ENCODE assay signal across 8 mouse cellular contexts in the genomic region with DNA sequence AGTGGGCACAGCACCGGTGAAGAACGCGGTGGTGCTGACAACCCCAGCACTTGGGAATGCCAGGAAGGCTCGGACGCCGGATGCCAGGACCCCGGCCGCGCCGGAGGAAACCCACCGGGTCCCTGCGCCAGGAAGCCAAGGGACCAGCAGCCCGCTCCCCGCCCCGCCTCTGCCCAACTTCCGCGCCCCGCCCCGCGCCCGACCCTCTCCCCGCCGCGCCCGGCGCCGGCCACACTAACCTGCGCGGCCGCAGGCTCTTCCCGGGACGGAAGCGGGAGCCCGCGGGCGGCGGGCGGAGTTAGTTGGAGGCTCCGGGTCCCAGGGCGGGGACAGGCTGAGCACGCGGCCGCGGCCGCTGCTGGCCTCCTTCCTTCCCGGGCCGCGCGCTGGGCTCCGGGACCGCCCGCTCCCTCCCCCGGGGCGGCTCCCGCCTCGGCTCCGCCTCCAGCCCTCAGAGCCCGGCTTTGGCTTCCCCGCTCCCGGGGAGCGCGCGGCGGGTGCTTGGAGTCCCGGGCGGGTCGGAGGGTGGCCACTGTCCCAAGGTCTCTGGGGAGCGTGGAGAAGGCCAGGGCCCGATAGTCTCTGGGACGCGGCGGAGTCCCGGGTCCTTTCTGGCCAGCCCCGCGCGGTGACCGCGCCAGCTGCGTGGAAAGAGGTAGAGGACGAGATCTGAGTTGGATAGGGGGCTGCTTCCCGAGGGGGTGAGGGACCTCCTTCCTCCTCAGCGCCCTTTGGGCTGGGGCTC. TPM values are rescaled to one million over a fixed set of nuclear protein-coding genes. Genes with fewer than 3 reads are reported as not detected.
DNase-seq lines count a peak whose midpoint lies in the region; ATAC-seq lines count a peak whose summit lies in the region.

A gene (minus strand): TSS at position 401 of the 745 bp plus-strand sequence.

- peak; percentile 92 for ATAC-seq in megakaryocyte, adult 5-6 weeks (ENCODE audit: poor library complexity, severe bottlenecking)

- peak; percentile 87 to 91 for DNase-seq in adrenal gland, adult 18-20 months (ENCODE audit: low spot score in 2 of 2)
- DNase-seq in embryo, embryonic 10.5 days (ENCODE audit: low spot score), result peak; percentile 82
- DNase-seq in gastrocnemius, postnatal 14 days, result peak; percentile 88
- DNase-seq in induced T-regulatory cell, adult 2 months (ENCODE audit: low read depth), result peak; percentile 63
- peak; percentile 30 to 60 for DNase-seq in left cerebral cortex, adult 9 months (ENCODE audit: low spot score in 2 of 2)
- peak; percentile 63 to 68 for DNase-seq in right cerebral cortex, adult 2 months (ENCODE audit: low spot score in 2 of 2)
- peak; percentile 89 for DNase-seq in urinary bladder, postnatal 14 days (ENCODE audit: low spot score)

- intact Hi-C loops in gastrocnemius, postnatal 14 days (cut with DNase I; ENCODE audit: low total_unique reads), result no loop called here

RNA-seq across cellular contexts. Expression of the gene that starts here (rescaled TPM):
- 100 to 1,000 TPM; 308 to 351 TPM for total RNA-seq in adrenal gland, adult 18-20 months (2021)
- total RNA-seq in gastrocnemius, postnatal 14 days (2021), result 10 to 100 TPM; 61.1 to 72.7 TPM
- total RNA-seq in megakaryocyte, adult 5-6 weeks (2015), result 6.6 and 6.8 TPM in 2 replicates
- 15.4 and 24.4 TPM in 2 replicates for total RNA-seq in megakaryocyte, adult 5-6 weeks (2017)

Comparison
In these comparisons a context has a peak if more than half of its experiments do, and no peak if none do; other contexts are left out.
1. Peak in every context shown above with its lines: DNase-seq and ATAC-seq.
2. RNA of the gene that starts here (total RNA-seq): 308 to 351 TPM in adrenal gland, adult 18-20 months; 61.1 to 72.7 TPM in gastrocnemius, postnatal 14 days and 6.6 to 24.4 TPM in megakaryocyte, adult 5-6 weeks; every median in the first group is over 4 times any median in the second.